Mouse (Mus musculus) CD4-positive, CD25-positive, alpha-beta regulatory T cell, adult 2 months (primary cell): ENCODE measurements at regions not wholly inside any gene's neighbourhood (a gene's known extent, or its start where the extent isn't known, plus 50 kb on each side); places are given as distances from the start of the nearest gene placed in this dataset.

Source experiments
- DNase-seq: peaks from one replicate; pipeline ENCODE4 v3.0.0-alpha.2; 2012; ENCODE audit warnings: low read depth, low spot score

DNA sequence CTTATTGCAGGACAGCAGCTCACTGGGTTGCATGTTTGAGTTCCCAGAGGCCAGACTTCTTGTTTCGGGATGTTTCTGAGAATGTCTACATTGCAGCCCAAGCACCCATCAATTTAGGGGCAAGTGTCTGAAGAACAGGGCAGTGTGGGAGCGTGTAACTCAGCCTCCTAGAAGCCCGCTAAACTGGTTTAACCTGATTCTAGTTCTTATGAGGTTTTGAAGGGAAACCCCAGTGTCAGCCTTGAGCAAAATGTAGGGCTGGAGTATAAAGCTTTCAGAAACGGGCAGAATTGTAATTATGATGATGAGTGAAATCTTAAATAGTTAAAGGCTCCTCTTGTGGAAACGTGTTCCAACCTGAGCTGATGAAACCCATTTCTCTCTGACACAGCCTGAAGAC is 100.9 kb upstream of the Ankrd50 start:
- DNase-seq: no peak

DNA sequence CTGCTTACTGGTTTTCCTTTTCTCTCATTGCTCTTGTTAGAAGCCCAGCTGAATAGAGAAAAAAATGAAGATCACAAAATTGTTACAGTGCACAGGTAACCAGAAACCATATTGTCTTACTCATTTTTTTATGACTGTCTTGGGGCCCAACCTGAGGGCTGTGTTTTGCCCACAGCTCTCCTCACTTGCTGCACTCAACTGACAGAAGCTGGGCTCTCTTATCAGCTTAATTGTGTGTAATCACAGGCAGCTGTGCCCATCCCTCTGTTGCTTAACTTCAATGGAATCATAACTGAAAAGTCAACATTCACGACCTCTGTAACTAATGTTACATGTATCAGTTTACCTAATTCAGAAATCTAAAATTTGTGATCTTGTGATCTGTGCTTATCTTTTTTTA is 95.1 kb upstream of the Ankrd50 start:
- DNase-seq: no peak

DNA sequence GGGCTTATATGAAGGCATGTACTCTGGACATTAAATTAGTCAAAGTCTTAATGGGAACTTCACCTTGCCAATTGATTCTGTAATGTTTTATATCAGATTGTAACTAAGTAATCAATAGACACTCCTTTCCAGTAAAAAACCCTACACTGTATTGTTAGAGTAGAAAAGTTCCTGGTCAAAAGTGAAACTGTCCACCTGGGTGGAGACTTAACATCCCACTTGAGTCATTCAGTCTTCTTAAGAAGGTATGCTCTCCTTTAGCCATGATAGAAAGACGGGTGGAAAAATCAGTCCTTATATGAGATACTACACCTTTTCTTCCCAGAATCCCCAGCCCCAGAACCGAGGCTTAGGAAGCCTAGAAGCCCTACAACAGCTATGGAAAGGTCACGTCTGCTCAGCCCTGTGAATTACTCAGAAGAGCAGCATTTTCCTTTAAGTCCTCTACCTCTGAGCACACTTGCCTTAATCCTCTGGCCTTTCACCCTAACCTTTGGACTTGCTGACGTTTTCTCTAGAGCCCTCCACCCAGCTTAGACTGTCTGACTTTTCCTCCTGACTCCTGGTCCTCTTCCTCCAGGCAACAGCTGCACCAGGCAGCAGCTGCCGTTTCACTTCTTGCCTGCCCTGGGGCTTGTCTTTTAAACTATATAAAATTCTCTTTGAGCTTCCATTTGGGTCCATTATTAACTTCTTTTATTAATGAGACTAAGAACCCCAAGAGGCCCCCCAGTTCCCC is 93.4 kb upstream of the Ankrd50 start:
- no peak for DNase-seq

DNA sequence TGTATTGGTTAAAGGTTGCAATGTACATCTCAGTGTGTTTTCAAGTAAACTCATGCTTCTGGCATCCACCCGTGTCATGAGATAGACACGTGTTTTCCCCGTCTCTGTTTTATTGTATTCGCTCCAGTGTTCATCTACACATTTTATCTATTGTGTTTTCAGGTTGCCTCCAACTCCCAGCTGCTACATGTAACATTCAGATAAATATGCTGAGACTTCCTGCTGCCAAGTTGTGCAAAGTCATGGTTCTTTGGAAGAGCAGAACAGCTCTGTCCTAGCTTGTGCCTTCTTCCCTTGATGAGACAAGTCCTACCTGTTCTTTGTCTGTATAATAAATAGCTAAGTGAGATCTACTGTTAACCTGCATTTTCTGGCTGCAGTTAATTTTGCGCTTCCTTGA is 89.0 kb upstream of the Ankrd50 start:
- no peak for DNase-seq

DNA sequence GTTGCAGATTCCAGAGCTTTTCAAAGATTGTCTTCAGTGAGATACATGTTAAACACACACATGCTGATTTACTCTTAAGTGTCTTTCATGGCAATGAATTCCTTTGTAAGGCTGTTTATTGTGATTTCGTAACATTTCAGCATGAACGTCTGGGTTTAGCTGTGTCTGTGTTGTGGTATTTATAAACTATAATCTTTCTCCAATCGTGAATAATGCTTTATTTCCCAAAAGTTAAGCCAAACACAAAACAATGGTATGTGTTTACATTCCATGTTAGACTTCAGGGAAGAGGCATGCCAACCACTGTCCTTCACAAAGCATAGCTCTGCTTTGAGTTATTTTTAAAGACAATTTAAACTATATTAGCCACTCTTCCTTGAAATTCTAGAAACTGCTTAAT is 87.5 kb upstream of the Ankrd50 start:
- DNase-seq: no peak

DNA sequence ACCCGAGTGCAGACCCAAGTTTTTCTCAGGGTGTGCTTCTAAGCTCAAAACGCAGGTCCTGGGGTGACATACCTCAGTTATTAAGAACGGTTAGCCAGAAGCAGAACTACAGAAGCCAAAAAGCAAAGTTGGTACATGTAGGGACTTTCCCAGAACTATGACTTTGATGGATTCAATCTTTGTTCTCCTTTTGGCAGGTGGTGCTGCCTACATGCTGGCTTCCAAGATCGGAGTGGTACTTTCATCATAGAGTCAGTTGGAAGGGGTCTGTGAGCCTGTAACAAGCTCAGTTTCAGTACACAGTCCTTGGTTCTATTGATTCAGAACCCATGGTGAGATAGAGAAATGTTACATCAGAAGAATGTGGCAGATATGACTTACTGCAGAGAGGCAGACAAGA is 86.6 kb upstream of the Ankrd50 start:
- no peak for DNase-seq

DNA sequence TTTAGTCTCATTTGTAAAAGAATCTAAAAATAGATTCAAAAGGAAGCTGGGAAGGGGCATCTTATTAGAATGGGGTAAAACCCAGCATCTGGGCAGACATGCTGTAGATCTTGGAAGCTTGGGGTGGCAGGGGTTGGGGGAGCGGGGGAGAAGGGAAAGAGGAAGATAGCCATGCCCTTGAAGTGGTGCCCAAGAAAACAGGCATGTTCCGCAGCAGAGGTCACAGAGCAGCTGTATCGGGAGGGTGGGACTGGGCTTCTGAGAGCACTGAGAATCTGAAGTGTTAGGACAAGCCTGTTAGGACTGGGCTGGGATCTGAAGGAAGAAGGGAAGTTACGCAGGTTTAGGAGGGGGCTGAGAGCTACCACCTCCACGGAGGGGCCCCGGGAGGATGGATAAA is 84.4 kb upstream of the Ankrd50 start:
- DNase-seq: no peak

DNA sequence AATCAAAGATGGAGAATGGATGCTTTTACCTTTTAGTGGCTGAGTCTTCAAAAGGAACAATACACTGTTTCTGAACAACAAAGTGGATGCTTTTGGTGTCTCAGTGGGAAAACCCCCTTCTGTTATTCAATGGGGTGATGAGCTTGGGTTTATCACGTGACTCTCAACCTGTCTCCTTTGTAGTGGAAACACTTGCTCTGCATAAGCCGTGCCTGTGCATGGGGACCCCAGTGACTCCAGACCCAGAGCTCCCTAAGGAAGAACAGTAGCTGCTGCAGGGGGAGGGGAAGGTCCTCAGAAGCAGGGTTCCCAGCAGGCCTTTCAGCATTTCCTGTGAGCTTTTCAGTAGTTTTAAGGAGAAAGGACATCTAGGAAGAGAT is 83.9 kb upstream of the Ankrd50 start:
- peak; percentile 72 for DNase-seq

DNA sequence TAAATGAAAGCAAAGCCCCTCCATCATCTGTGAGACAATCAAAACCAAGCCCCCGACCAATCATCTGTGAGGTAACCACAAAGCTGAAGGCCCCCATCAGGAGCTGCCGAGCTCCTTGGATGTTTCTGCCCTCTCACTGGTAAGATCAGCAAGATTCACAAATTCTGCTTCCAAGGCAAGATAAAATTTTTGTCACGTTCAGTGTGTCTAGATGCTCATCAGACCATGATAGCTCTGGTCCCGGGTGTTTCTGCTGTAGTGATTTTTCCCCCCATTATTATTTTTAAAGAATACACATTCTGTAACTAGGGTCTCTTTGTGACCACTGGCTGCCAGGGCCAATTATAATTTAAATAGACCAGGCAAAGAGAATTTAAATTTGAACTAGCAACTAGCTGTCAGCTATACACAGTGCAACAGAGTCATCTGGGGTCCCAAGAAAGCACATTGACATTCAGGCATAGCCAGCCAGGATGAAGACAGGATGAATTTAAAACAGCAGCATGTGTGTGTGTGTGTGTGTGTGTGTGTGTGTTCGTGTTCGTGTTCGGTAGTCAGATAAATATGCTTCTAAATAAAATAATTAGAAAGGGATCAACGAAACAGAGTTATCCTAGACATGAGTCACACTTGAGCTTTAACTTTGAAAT is 83.4 kb upstream of the Ankrd50 start:
- no peak for DNase-seq

DNA sequence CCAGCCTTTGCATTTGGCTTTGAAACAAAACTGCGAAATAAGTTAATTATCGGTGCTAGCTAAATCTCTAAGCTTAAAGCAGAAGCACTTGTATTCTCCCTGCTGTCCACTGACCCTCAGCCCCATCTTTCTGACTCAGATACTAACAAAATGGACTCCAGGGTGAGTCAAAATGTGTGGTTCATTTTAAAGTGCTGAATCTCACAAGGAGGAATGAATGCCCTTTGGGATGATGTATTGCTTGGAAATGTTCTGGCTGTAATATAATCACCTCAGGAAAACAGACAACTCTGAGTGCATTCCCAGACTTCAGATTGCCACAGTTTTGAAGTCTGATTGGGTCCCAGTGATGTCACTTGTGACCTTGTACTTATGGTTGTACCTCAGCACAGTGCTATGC is 81.9 kb upstream of the Ankrd50 start:
- DNase-seq: no peak

DNA sequence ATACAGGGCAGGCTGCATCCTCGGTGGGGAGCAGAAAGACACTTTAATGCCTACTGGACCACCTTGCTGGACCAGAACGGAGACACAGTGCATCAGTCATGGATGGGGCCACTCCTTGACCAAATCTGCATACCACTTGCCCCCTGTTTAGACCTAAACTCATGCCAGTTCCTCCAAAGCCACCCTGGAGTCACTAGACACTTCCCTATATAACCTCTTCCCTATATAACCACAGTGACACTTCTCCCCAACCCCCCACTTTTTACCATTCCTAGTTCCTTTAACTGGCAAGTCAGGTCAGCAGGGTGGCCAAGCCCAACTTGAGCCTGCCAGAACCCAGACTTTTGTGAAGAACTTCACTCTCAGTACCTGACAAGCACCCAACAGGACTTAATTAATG is 80.2 kb upstream of the Ankrd50 start:
- DNase-seq: no peak

DNA sequence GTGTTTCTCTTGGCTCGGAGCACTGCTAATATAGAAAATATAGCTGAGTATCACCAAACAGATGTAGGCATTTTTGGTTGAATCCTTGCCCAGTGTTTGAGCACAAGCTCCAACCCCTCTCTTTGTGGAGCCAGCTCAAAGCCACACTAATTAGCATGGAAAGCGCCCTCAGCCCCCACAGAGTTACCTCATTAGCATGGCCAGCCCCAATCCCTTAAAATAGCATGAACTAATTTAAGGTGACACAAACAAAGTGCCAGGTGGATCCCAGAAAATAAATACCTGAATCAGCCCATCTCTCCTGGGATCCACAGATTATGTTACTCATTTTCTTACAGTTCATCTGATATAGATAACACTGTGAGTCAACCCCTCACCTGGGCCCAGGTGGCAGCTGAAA is 79.7 kb upstream of the Ankrd50 start:
- DNase-seq: no peak

DNA sequence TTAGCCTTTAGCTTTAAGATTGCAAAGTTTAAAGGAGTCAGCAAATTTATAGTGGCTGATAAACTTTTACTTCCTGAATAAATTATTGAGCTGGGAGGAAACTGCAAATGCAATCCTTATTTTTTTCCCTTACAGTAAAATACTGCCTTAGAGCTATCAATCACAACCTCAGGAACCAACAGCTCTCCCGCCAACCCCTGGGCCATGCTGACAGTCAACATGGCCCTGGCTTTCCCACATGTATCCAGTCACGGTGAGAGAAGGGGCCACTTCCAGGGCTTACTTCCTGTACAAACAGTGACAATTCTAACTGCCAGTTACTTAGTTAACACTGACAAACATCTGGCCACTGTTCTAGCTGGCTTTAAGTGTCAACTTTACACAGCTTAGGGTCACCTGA is 76.5 kb upstream of the Ankrd50 start:
- DNase-seq: no peak

DNA sequence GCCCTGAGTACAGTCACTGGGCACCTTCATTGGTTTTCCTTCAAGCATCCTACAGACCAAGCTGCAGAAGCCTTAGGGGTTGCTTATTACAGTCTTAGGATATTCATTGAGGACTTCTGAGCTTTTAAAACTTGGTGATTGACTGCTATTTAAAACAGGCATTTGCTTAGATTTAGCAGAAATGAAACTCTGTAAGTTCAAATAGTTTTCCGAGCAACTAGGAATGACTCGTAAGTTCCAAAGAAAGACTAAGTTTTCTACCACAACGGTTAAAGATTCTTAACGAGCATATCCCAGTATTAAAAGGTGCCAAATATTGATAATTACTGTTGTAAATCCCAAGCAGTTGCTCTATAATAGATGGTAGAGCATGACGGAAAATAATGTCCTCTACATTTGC is 71.3 kb upstream of the Ankrd50 start:
- DNase-seq: no peak

DNA sequence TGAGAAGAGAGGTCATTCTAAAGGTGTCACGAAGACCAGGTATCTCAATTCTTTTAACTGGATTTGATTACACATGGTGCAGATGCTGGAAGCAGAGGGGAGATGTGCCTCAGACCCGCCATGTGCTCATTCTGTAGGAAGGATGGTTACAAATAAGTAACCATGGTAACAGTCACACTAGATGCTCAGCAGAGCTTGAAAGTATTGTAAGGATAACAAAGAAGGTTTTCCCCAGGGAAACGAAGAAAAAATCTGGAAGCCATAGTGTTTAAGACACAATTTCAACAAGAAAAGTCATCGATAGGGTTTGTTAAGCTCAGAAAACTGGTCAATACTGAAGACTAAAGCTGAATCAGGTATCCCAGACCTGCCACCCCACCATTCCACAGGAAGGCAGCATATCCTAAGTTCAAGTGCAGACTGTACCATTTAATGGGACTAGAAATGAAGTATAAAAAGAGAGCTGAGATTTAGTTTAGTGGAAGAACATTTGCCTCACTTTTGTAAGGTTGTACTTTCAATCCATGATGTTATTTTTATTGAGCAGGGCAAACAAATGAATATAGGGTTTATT is 68.9 kb upstream of the Ankrd50 start:
- no peak for DNase-seq

DNA sequence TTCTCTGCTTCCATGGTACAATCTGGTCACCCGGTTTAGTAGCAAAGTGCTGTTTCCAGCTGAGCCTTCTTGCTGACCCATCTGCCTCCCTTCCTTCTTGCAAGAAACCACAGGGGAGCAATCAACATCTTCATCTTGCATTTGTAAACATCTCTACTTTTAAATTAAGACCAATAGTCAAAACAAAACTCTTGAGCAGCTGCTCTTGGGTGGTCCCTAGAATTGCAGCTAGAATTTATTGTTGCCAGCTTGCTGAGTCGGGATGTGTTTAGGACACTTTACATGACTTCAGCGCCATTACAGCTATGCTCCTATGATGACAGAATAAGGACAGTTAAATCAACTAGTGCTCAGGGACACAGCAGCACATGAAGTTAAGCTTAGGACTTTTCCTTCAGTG is 62.4 kb upstream of the Ankrd50 start:
- no peak for DNase-seq

DNA sequence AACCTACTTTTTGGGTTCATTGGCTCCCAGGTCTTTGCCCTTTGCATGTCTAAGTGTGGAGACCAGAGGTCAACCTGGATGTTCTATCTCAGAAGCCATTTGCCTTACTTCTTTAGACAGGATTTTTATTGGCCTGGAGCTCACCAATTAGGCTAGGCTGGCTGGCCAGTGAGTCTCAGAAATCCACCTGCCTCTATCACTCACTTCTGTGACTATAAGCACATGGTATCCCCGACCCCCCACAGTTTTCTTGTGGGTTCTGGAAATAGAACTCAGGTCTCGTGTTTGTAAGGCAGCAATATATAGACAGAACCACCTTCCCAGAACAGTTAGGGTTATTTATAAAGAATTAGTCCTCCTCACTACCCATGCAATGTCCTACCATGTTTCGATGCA is 60.9 kb upstream of the Ankrd50 start:
- no peak for DNase-seq

DNA sequence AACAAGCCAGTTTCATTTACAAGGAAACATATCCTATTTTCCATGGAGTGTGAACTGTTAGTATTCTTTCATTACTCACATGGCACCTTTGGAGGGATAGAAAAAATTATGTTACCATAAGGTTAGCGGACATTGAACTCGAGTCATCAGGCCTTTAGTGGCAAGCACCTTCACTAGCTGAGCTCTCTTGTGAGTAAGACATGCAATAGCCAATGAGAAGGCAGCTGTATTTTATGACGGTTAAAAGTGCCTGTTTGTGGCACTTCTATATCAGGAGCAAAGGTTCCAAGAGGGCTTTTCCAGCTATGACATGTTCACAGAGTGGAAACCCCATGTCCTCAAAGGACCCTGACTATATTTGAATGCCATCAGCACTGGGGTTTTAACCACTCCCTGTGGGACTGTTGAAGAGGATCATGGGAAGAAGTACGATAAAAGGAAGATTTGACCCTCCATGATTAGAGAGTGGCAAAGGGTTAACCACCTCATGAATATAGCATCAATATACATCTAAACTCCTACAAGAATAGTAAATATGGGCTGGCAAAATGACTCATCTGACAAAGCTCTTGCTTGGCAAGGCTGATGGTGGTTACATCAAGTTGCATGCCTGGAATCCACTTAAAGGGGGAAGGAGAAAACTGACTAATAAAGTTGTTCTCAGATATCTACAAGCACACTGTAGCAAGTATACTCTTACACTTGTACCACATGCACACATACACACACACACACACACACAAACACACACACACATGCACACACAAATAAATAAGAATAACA is 60.3 kb upstream of the Ankrd50 start:
- no peak for DNase-seq

DNA sequence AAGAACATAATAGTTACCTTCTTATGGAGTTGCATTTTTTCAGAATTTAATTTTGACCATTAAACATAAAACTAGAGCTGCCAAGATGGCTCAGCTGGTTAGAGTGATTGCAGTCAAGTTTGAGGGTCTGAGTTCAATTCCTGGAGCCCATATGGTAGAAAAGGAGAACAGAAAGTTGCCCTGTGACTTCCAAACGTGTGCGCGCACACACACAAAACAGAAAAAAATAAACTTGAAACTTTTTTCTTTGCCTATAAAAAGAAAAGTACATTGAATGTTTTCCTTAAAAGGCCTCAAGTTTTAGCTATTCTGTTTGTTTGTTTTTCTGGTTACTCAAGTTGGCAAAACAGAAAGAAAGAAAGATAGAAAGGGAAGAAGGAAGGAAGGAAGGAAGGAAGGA is 59.2 kb upstream of the Ankrd50 start:
- DNase-seq: no peak

DNA sequence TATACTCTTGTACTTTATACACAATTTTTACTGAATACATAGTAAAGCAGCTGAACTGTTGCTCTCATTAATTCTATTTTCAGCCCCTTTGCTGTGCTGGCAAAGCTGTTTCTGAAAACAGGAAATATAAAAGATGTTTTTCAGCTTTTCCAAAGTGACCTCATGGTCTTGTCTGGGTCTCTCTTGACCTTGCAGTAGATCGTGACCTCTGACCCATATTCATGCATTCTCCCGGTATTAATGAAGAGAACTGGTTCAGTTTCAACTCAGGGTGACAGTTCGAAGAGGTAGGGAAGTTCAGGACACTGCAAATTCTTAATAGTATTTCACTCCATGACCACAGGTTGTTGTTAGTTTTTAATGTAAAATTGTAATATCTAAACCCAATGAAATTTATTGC is 56.7 kb upstream of the Ankrd50 start:
- no peak for DNase-seq

DNA sequence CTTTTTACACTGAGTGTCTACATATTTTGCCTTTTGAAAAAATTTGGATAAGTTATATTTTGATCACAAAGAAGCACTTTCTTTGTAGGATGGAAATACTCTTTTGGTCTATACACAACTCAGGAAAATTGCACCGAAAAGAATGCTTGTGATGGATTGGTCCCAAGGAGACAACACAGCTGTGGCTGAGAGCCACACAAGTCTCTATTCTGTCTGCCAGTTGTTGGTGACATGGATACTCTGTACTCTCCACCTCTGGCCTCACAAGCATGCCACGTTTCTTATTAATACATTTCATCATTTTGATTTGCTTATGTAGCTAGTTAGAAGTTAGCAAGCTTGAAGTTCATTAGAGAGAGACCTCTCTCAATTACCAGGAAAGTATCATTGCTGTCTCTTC is 53.7 kb upstream of the Ankrd50 start:
- no peak for DNase-seq

DNA sequence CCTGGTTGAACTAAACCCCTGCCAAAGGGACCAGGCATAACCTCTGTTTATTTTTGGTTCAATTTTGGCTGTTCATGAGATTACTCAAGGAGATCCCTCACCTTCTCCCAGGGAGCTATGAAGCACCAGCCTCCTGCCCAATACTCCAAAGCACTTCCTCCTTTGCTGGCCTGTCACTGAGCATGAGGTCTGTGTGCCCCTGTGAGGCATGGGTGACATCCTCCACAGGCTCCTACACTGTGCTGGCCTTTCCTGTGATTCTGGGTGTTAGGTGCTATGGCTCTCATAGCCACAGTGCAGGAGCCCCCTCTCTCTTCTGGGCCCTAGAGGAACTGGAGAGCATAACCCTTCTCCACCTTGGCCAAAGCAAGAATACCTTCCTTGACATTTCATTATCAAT is 53.1 kb upstream of the Ankrd50 start:
- no peak for DNase-seq
